ENCODE assay signal across 13 mouse cellular contexts in genomic region chr14:27246424-27246823, GRCm38 (mm10).
DNase-seq lines count a peak whose midpoint lies in the region; ATAC-seq lines count a peak whose summit lies in the region.
"Had no signal": no experiment of that assay in that cellular context is flagged by ENCODE, and none has a peak within 500 bp of the region (broad histone marks: within the 10 kb centered on the region; RNA-seq: fewer than 3 reads in every experiment).

No protein-coding gene starts in this region.

- H3K27ac ChIP-seq in heart, embryonic 10.5 days: no peak overlapping the region
- H3K27ac ChIP-seq in midbrain, embryonic 11.5 days (ENCODE audit: low read depth, low read length): no peak overlapping the region
- H3K27ac ChIP-seq in midbrain, embryonic 13.5 days: no peak overlapping the region
- H3K27ac ChIP-seq: hindbrain, embryonic 15.5 days; limb, embryonic 15.5 days had no signal

- WGBS in heart, embryonic 10.5 days: 74% methylated on average over 5 of the region's 5 CpGs
- WGBS in midbrain, embryonic 11.5 days: 88% methylated on average over 5 of the region's 5 CpGs
- WGBS in midbrain, embryonic 13.5 days: 82% methylated on average over 5 of the region's 5 CpGs

- no peak for ATAC-seq in midbrain, embryonic 11.5 days (ENCODE audit: low FRiP score)
- no peak for ATAC-seq in midbrain, embryonic 13.5 days

- H3K4me1 ChIP-seq in heart, embryonic 10.5 days: peaks cover 10% of the 10 kb centered on the region
- no peaks in the 10 kb centered on the region for H3K4me1 ChIP-seq in midbrain, embryonic 11.5 days (ENCODE audit: control insufficient read depth, insufficient read depth, low read length)
- no peaks in the 10 kb centered on the region for H3K4me1 ChIP-seq in midbrain, embryonic 13.5 days (replicated peaks)
- H3K4me1 ChIP-seq: hindbrain, embryonic 15.5 days had no signal

- H3K9me3 ChIP-seq in heart, embryonic 10.5 days: no peaks in the 10 kb centered on the region
- H3K9me3 ChIP-seq in midbrain, embryonic 11.5 days (ENCODE audit: control insufficient read depth, low read length): no peaks in the 10 kb centered on the region
- H3K9me3 ChIP-seq in midbrain, embryonic 13.5 days: no peaks in the 10 kb centered on the region
- H3K9me3 ChIP-seq: hindbrain, embryonic 15.5 days; limb, embryonic 15.5 days had no signal

- H3K4me2 ChIP-seq in midbrain, embryonic 11.5 days: no peak overlapping the region
- no peak overlapping the region for H3K4me2 ChIP-seq in midbrain, embryonic 13.5 days (replicated peaks)
- H3K4me2 ChIP-seq: hindbrain, embryonic 15.5 days; limb, embryonic 15.5 days had no signal

- no peaks in the 10 kb centered on the region for H3K27me3 ChIP-seq in heart, embryonic 10.5 days (ENCODE audit: insufficient read depth, poor library complexity, severe bottlenecking)
- H3K27me3 ChIP-seq in midbrain, embryonic 11.5 days (ENCODE audit: control insufficient read depth, insufficient read depth, low read length): no peaks in the 10 kb centered on the region
- no peaks in the 10 kb centered on the region for H3K27me3 ChIP-seq in midbrain, embryonic 13.5 days
- H3K27me3 ChIP-seq: hindbrain, embryonic 15.5 days; limb, embryonic 15.5 days had no signal

- H3K4me3 ChIP-seq in heart, embryonic 10.5 days: no peak overlapping the region
- H3K4me3 ChIP-seq in midbrain, embryonic 11.5 days (ENCODE audit: low read depth, low read length): no peak overlapping the region
- no peak overlapping the region for H3K4me3 ChIP-seq in midbrain, embryonic 13.5 days (replicated peaks)
- H3K4me3 ChIP-seq: hindbrain, embryonic 15.5 days; limb, embryonic 15.5 days had no signal

- intact Hi-C loops in left cerebral cortex, postnatal 14 days (cut with DNase I): no loop called here

- H3K9ac ChIP-seq in midbrain, embryonic 11.5 days (ENCODE audit: low read length): no peak overlapping the region
- H3K9ac ChIP-seq in midbrain, embryonic 13.5 days (replicated peaks): no peak overlapping the region
- H3K9ac ChIP-seq: hindbrain, embryonic 15.5 days; limb, embryonic 15.5 days had no signal

- no peaks in the 10 kb centered on the region for H3K36me3 ChIP-seq in heart, embryonic 10.5 days
- no peaks in the 10 kb centered on the region for H3K36me3 ChIP-seq in midbrain, embryonic 11.5 days (ENCODE audit: control insufficient read depth, insufficient read depth, low read length)
- H3K36me3 ChIP-seq in midbrain, embryonic 13.5 days: no peaks in the 10 kb centered on the region
- H3K36me3 ChIP-seq: hindbrain, embryonic 15.5 days; limb, embryonic 15.5 days had no signal

- peak; percentile 93 for DNase-seq in heart, adult 11 months
- no peak for DNase-seq in heart, embryonic 10.5 days (ENCODE audit: low spot score)
- peak; percentile 28 for DNase-seq in midbrain, embryonic 11.5 days (ENCODE audit: low spot score, missing footprints)
- DNase-seq in kidney, postnatal 14 days: peak; percentile 39
- no peak for DNase-seq in thymus, postnatal 14 days
- no peak for DNase-seq in embryo, embryonic 11 days
- no peak for DNase-seq in left cerebral cortex, postnatal 14 days (ENCODE audit: low spot score in 2 of 2)
- DNase-seq: adrenal gland, postnatal 10 days; gastrocnemius, postnatal 25 days; thymus, adult 2 months had no signal

Comparison
In these comparisons a context has a peak if more than half of its experiments do, and no peak if none do; other contexts are left out.
1. DNase-seq: peak in heart, adult 11 months (single experiment), midbrain, embryonic 11.5 days (single experiment) and kidney, postnatal 14 days (single experiment); none in heart, embryonic 10.5 days (single experiment), thymus, postnatal 14 days (single experiment), embryo, embryonic 11 days (single experiment) and left cerebral cortex, postnatal 14 days (0 of 2).